ENCODE assay signal across 16 mouse cellular contexts in the genomic region with DNA sequence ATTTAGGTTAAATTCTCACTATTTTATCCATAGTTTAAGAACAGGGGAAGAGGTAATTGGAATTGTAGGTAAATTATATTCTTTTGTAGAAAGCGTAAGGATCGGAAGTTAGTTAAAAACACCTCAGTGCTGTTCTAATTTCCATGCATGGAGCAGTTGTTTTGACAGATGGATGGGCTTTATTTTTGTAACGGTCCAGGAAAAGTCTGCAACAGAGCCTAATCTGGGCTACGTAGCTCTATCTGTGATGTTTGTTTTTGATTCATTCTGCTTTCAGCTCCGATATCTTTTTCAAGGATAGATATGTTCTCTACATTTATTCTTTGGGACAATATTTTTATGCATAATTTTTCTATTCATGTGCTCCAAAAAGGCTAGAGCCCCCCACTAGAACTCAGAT.
DNase-seq lines count a peak whose midpoint lies in the region; ATAC-seq and TF ChIP-seq lines count a peak whose summit lies in the region.
"Had no signal": no experiment of that assay in that cellular context is flagged by ENCODE, and none has a peak within 500 bp of the region (broad histone marks: within the 10 kb centered on the region; RNA-seq: fewer than 3 reads in every experiment).

No protein-coding gene starts in this region.

- H3K9me3 ChIP-seq in forebrain, embryonic 15.5 days: no peaks in the 10 kb centered on the region
- no peaks in the 10 kb centered on the region for H3K9me3 ChIP-seq in forebrain, embryonic 11.5 days (ENCODE audit: control insufficient read depth, low read length)
- H3K9me3 ChIP-seq in stomach, embryonic 15.5 days: no peaks in the 10 kb centered on the region
- no peaks in the 10 kb centered on the region for H3K9me3 ChIP-seq in stomach, postnatal 0 days (ENCODE audit: control insufficient read depth, low read length)
- H3K9me3 ChIP-seq: megakaryocyte, embryonic 14.5 days; midbrain, embryonic 15.5 days had no signal

- no peaks in the 10 kb centered on the region for H3K27me3 ChIP-seq in forebrain, embryonic 15.5 days
- no peaks in the 10 kb centered on the region for H3K27me3 ChIP-seq in forebrain, embryonic 11.5 days (ENCODE audit: control insufficient read depth, insufficient read depth, low read length)
- no peaks in the 10 kb centered on the region for H3K27me3 ChIP-seq in stomach, embryonic 15.5 days (replicated peaks)
- H3K27me3 ChIP-seq in stomach, postnatal 0 days (ENCODE audit: control insufficient read depth, insufficient read depth, low read length): no peaks in the 10 kb centered on the region
- H3K27me3 ChIP-seq: CH12.LX; megakaryocyte, embryonic 14.5 days; midbrain, embryonic 15.5 days had no signal

- peak overlapping the region; percentile 13; the same call in 1 of the 2 replicates for H3K4me2 ChIP-seq in forebrain, embryonic 15.5 days (replicated peaks)
- no peak overlapping the region for H3K4me2 ChIP-seq in forebrain, embryonic 11.5 days (ENCODE audit: low read depth, low read length, severe bottlenecking)
- H3K4me2 ChIP-seq in stomach, embryonic 15.5 days: no peak overlapping the region
- no peak overlapping the region for H3K4me2 ChIP-seq in stomach, postnatal 0 days (replicated peaks; ENCODE audit: low read depth)
- H3K4me2 ChIP-seq: liver, embryonic 11.5 days; midbrain, embryonic 15.5 days had no signal

- peak overlapping the region; percentile 48 for H3K27ac ChIP-seq in forebrain, embryonic 15.5 days (replicated peaks)
- H3K27ac ChIP-seq in forebrain, embryonic 11.5 days (ENCODE audit: low read depth, low read length): no peak overlapping the region
- peak overlapping the region; percentile 7; the same call in 1 of the 2 replicates for H3K27ac ChIP-seq in layer of hippocampus, adult 2 months
- H3K27ac ChIP-seq in stomach, embryonic 15.5 days: peak overlapping the region; percentile 64; the same call in 1 of the 2 replicates
- no peak overlapping the region for H3K27ac ChIP-seq in stomach, postnatal 0 days (replicated peaks)
- H3K27ac ChIP-seq: kidney, postnatal 0 days; midbrain, embryonic 15.5 days had no signal

- H3K4me1 ChIP-seq in forebrain, embryonic 15.5 days: peaks cover 21% of the 10 kb centered on the region
- no peaks in the 10 kb centered on the region for H3K4me1 ChIP-seq in forebrain, embryonic 11.5 days (replicated peaks; ENCODE audit: control insufficient read depth, insufficient read depth, low read length)
- H3K4me1 ChIP-seq in stomach, embryonic 15.5 days: no peaks in the 10 kb centered on the region
- no peaks in the 10 kb centered on the region for H3K4me1 ChIP-seq in stomach, postnatal 0 days (replicated peaks; ENCODE audit: control insufficient read depth, insufficient read depth)
- H3K4me1 ChIP-seq: megakaryocyte, embryonic 14.5 days; midbrain, embryonic 15.5 days had no signal

- no peaks in the 10 kb centered on the region for H3K36me3 ChIP-seq in forebrain, embryonic 15.5 days
- H3K36me3 ChIP-seq in forebrain, embryonic 11.5 days (ENCODE audit: control insufficient read depth, insufficient read depth, low read length): no peaks in the 10 kb centered on the region
- no peaks in the 10 kb centered on the region for H3K36me3 ChIP-seq in stomach, embryonic 15.5 days
- no peaks in the 10 kb centered on the region for H3K36me3 ChIP-seq in stomach, postnatal 0 days (ENCODE audit: control insufficient read depth, insufficient read depth, low read length)
- H3K36me3 ChIP-seq: midbrain, embryonic 15.5 days had no signal

- 50% methylated on average over 5 of the region's 5 CpGs for WGBS in forebrain, embryonic 15.5 days
- WGBS in forebrain, embryonic 11.5 days: 69% methylated on average over 5 of the region's 5 CpGs
- 57% methylated on average over 5 of the region's 5 CpGs for WGBS in stomach, embryonic 15.5 days
- 52% methylated on average over 5 of the region's 5 CpGs for WGBS in stomach, postnatal 0 days

- DNase-seq in forebrain, embryonic 11.5 days (ENCODE audit: low spot score): no peak
- DNase-seq in layer of hippocampus, adult 2 months (ENCODE audit: low spot score in 2 of 2): peak in 1 of 2 experiments; percentile 17
- DNase-seq in layer of hippocampus, adult 9-10 months (ENCODE audit: low spot score): no peak
- DNase-seq in stomach, postnatal 0 days (ENCODE audit: low spot score): no peak
- DNase-seq in telencephalon, adult 2 months (ENCODE audit: low read depth, low spot score): peak; percentile 32
- DNase-seq in neural tube, embryonic 10.5 days (ENCODE audit: extremely low spot score, low spot score): no peak
- DNase-seq: adrenal gland, adult 2 months; lung, adult 2 months had no signal

- ATAC-seq in forebrain, embryonic 15.5 days (replicated peaks): no peak
- no peak for ATAC-seq in forebrain, embryonic 11.5 days (replicated peaks; ENCODE audit: low FRiP score)
- no peak for ATAC-seq in stomach, embryonic 15.5 days (ENCODE audit: insufficient read depth, low FRiP score, low read depth)
- no peak for ATAC-seq in stomach, postnatal 0 days (ENCODE audit: low FRiP score, low TSS enrichment)
- ATAC-seq: intestine, postnatal 0 days had no signal

- H3K9ac ChIP-seq in forebrain, embryonic 15.5 days (replicated peaks): no peak overlapping the region
- no peak overlapping the region for H3K9ac ChIP-seq in forebrain, embryonic 11.5 days (ENCODE audit: low read length)
- no peak overlapping the region for H3K9ac ChIP-seq in stomach, embryonic 15.5 days
- H3K9ac ChIP-seq in stomach, postnatal 0 days (ENCODE audit: low read length): no peak overlapping the region
- H3K9ac ChIP-seq: midbrain, embryonic 15.5 days had no signal

- no peak for TF ChIP-seq CTCF in layer of hippocampus, adult 2 months (conservative IDR thresholded peaks at IDR 0.05)
- TF ChIP-seq CTCF in stomach, postnatal 0 days (IDR thresholded peaks at IDR 0.05; ENCODE audit: low read depth): no peak

- H3K4me3 ChIP-seq in forebrain, embryonic 15.5 days: no peak overlapping the region
- no peak overlapping the region for H3K4me3 ChIP-seq in forebrain, embryonic 11.5 days (ENCODE audit: low read depth, low read length)
- no peak overlapping the region; the same call in 1 of the 2 replicates for H3K4me3 ChIP-seq in layer of hippocampus, adult 2 months
- H3K4me3 ChIP-seq in stomach, embryonic 15.5 days (replicated peaks): no peak overlapping the region
- H3K4me3 ChIP-seq in stomach, postnatal 0 days (ENCODE audit: low read depth, low read length): no peak overlapping the region
- H3K4me3 ChIP-seq: megakaryocyte, embryonic 14.5 days; midbrain, embryonic 15.5 days had no signal

- no peak for TF ChIP-seq EP300 in stomach, postnatal 0 days (optimal IDR thresholded peaks at IDR 0.05)

Comparison
In these comparisons a context has a peak if more than half of its experiments do, and no peak if none do; other contexts are left out.
1. H3K27ac ChIP-seq: peak in forebrain, embryonic 15.5 days (single experiment), layer of hippocampus, adult 2 months (single experiment) and stomach, embryonic 15.5 days (single experiment); none in forebrain, embryonic 11.5 days (single experiment) and stomach, postnatal 0 days (single experiment).